Mouse (Mus musculus) cerebellum, adult 2 months (tissue): ENCODE results near the gene Cend1.
A peak's percentile ranks its signal among the peaks of the same experiment; 100 is the strongest.

Experiments
- CTCF ChIP-seq: fragments of 200-500 bp; IDR thresholded peaks from 2 replicates; pipeline ENCODE4 v1.5.1; 2011; ENCODE audit warnings: low read depth, mild to moderate bottlenecking, control low read depth, low read length, moderate library complexity, borderline replicate concordance; ENCODE audit not compliant: insufficient read depth
- POLR2A ChIP-seq: fragments of 200-500 bp; IDR thresholded peaks from 2 replicates; pipeline ENCODE4 v1.6.1; 2011; ENCODE audit warnings: low read length, control low read depth, borderline replicate concordance; ENCODE audit not compliant: insufficient read depth

DNA sequence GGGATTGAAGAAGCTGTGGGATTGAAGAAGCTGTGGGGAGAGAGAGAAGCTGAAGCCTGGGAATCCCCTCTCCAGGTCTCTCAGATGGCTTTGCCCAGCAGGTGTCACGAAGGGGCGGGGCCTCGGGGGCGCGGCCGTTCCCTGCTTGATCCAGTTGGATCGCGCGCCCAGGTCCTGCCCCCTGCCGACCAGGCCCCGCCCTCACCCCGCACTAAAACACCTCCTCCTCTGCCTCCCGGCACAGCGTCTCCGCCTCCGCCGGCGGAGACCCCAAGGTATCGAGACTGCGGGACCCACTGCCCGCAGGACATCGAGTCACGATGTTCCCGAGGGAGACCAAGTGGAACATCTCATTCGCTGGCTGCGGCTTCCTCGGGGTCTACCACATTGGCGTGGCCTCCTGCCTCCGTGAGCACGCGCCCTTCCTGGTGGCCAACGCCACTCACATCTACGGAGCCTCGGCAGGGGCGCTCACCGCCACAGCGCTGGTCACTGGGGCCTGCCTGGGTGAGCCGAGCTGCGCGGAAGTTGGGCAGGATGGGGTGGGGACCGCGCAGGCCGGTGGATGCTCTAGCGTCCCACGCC lies 25.8 kb upstream of the Cend1 start, which contains the start of gene Pnpla2:
- no peak for TF ChIP-seq CTCF
- peak; percentile 75 for TF ChIP-seq POLR2A
